Mouse (Mus musculus) CD4-positive, CD25-positive, alpha-beta regulatory T cell, adult 2 months (primary cell): ENCODE measurements at regions not wholly inside any gene's neighbourhood (a gene's known extent, or its start where the extent isn't known, plus 50 kb on each side); places are given as distances from the start of the nearest gene placed in this dataset.

Experiments used
- DNase-seq: peaks from one replicate; pipeline ENCODE4 v3.0.0-alpha.2; 2012; ENCODE audit warnings: low read depth, low spot score

DNA sequence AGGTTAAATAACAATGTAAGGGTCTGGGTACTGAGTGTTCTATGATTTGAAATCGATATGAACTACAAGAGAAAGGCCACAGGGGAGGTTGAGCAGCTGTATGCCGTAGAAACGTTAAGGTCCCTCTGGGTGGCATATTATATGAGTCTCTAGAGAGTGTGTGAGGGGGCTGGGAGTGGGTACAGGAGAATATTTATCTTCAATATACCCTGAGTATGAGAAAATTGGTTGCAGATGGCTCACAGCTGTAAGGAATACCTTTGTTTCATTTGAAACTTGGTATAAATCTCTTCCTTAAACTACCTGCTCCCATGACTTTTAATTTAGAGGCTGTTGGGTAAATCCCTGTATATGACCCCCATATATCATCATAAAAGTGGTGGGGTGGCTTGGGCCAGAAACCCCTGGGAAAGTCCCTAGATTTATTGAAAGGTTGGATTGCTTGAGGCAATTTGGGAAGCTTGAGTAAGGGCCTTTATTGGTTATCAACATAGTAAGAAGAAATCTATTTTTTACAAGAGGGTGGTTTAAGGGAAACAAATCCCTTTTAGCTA lies 128.7 kb upstream of the Prkg2 start:
- no peak for DNase-seq

GRCm38 (mm10) chr5:99157973-99158372 lies 120.8 kb upstream of the Prkg2 start:
- peak; percentile 20 for DNase-seq

GRCm38 (mm10) chr5:99153269-99153850 lies 116.2 kb upstream of the Prkg2 start:
- DNase-seq = no peak

GRCm38 (mm10) chr5:99152299-99152698 lies 115.1 kb upstream of the Prkg2 start:
- DNase-seq = no peak

GRCm38 (mm10) chr5:99149904-99150303 lies 112.8 kb upstream of the Prkg2 start:
- DNase-seq = no peak

GRCm38 (mm10) chr5:99132670-99133069 lies 95.5 kb upstream of the Prkg2 start:
- DNase-seq = no peak

GRCm38 (mm10) chr5:99128628-99129027 lies 91.5 kb upstream of the Prkg2 start:
- no peak for DNase-seq

GRCm38 (mm10) chr5:99125418-99125817 lies 88.3 kb upstream of the Prkg2 start:
- no peak for DNase-seq

DNA sequence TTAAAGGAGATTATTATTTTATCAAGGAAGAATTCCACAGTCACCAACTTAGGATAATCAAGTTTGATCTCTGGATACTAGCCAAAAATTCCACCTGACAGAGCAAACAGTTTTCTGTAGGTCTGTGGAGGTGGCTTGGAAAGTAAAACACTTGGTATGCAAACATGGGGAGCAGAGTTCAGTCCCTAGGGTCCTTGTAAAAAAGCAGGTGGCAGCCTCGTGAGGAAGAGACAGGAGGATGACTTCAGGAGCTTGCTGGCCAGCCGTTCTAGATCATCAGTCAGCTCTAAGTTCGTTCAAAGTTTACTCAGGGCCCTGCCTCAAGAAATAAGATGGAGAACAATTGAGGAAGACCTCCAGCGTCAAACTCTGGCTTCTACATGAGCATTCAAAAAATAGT lies 74.6 kb upstream of the Prkg2 start:
- no peak for DNase-seq

DNA sequence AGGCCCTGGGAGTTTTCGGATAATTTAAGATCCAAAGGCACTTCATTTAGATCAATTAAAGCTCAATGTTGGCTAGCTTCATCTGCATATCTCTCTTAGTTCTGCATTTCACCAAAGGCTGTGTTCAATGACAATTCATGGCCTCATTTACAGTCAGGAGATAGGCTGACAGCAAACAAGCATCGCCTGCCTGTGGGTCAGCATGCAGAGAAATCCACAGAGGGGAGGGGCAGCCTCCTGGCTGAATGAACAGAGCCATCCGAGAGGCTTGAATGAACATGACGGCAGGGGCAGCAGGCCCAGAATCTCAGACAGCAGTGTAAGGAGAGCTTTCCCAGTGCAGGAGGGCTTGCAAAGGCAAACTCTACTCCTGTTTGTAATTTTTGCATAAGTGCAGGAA lies 74.1 kb upstream of the Prkg2 start:
- no peak for DNase-seq

DNA sequence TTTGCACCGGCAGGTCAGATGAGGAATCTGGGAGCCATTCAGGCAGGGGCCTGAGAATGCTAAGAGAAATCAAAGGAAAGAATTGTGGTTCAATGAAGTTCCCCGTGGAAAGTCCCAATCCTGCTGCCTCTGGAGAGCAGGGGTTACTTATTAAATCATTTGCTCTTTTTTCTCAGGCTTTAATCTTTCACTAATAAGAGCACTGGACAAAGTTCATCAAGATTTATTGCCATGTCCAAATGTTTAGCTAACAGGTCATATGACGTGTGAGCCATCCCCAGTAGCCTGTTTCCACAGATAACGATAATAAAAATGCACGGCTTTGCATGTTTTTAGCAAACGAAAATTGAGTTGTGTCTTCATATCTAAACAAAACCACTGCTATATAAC lies 62.6 kb upstream of the Prkg2 start:
- DNase-seq = no peak

GRCm38 (mm10) chr5:99099014-99099726 lies 62.0 kb upstream of the Prkg2 start:
- DNase-seq = no peak
